Mouse (Mus musculus) hindbrain, embryonic 11.5 days (tissue): ENCODE results near the gene Ppp1r1b. TPM values are rescaled to one million over a fixed set of nuclear protein-coding genes. Genes with fewer than 3 reads are reported as not detected.
A peak's percentile ranks its signal among the peaks of the same experiment; 100 is the strongest.

ENCODE experiments used
- ATAC-seq: fragments of 200-750 bp; cut with Nextera tagmentation; 2 replicates; pipeline ENCODE4 v1.8.0; 2017; ENCODE audit warnings: mild to moderate bottlenecking, moderate TSS enrichment, moderate library complexity; ENCODE audit not compliant: low FRiP score
- DNase-seq: peaks from one replicate; pipeline ENCODE4 v3.0.0-alpha.2; 2015; ENCODE audit warnings: low spot score
- H3K27ac ChIP-seq: fragments of 300-500 bp; sonication (generic); 2 replicates; pipeline ENCODE4 v1.5.1; 2014; ENCODE audit warnings: mild to moderate bottlenecking, low read depth, low read length
- H3K27me3 ChIP-seq: fragments of 300-500 bp; sonication (generic); 2 replicates; pipeline ENCODE4 v1.6.1; 2014; ENCODE audit warnings: mild to moderate bottlenecking, low read length, moderate library complexity, mixed read lengths; ENCODE audit not compliant: control insufficient read depth, insufficient read depth
- H3K36me3 ChIP-seq: fragments of 300-500 bp; sonication (generic); 2 replicates; pipeline ENCODE4 v1.6.1; 2014; ENCODE audit warnings: mild to moderate bottlenecking, low read length, moderate library complexity, mixed read lengths; ENCODE audit not compliant: control insufficient read depth, insufficient read depth
- H3K4me1 ChIP-seq: fragments of 300-500 bp; sonication (generic); replicated peaks from 2 replicates; pipeline ENCODE4 v1.6.1; 2014; ENCODE audit warnings: low read length, mixed read lengths; ENCODE audit not compliant: control insufficient read depth, insufficient read depth
- H3K4me2 ChIP-seq: fragments of 300-500 bp; sonication (generic); replicated peaks from 2 replicates; pipeline ENCODE4 v1.6.1; 2014; ENCODE audit warnings: mild to moderate bottlenecking, low read depth, low read length
- H3K4me3 ChIP-seq: fragments of 300-500 bp; sonication (generic); 2 replicates; pipeline ENCODE4 v1.5.1; 2014; ENCODE audit warnings: low read depth, low read length
- H3K9ac ChIP-seq: fragments of 300-500 bp; sonication (generic); 2 replicates; pipeline ENCODE4 v1.6.1; 2014; ENCODE audit warnings: low read depth, low read length
- H3K9me3 ChIP-seq: fragments of 300-500 bp; sonication (generic); 2 replicates; pipeline ENCODE4 v1.6.1; 2016; ENCODE audit warnings: low read length; ENCODE audit not compliant: control insufficient read depth
- WGBS: fragments of 180-500 bp; shearing (Covaris S2); extraction: QIAGEN DNeasy Blood & Tissue Kit; methylation state at CpG from one replicate; pipeline ENCODE4 v1.1.7; 2014; 5-methylcytosine and 5-hydroxymethylcytosine counted together
- polyA plus RNA-seq: library from polyadenylated mRNA; unstranded; fragments of >200 nt; fragmentation: Nextera tagmentation; extraction: Ambion mirVana; gene quantifications from 2 replicates; pipeline ENCODE4 v1.2.1, GENCODE M21; 2014

Ppp1r1b gene
- polyA plus RNA-seq, 1 experiment from 2014 or later, result 0.29 TPM

- peak within 1 kb of the TSS; percentile 17 for H3K9ac ChIP-seq
- DNase-seq, result peak; percentile 92
- H3K4me1 ChIP-seq, result peaks cover 24% of the 10 kb centered on the region
- peak; percentile 84 for ATAC-seq
- peaks cover 5% of the 10 kb centered on the region for H3K27me3 ChIP-seq
- peak within 1 kb of the TSS; percentile 65 for H3K27ac ChIP-seq
- no peaks in the 10 kb centered on the region for H3K9me3 ChIP-seq
- under 1% methylated on average over 53 of the region's 60 CpGs for whole genome bisulfite sequencing
- H3K4me3 ChIP-seq, result peak within 1 kb of the TSS; percentile 58
- no peaks in the 10 kb centered on the region for H3K36me3 ChIP-seq
- H3K4me2 ChIP-seq, result peak within 1 kb of the TSS; percentile 65
These were observed 10.2 kb downstream of the Ppp1r1b start, which contains the start of gene Stard3 for GRCm38 (mm10) chr11:98358161-98359083. TSS of gene Stard3 (plus strand) at chr11:98358368.

GRCm38 (mm10) chr11:98360866-98361521, 12.8 kb downstream of the Ppp1r1b start:
- H3K9ac ChIP-seq, result peak overlapping the region; percentile 32; the same call in 1 of the 2 replicates
- H3K27me3 ChIP-seq, result no peaks in the 10 kb centered on the region
- ATAC-seq, result peak; percentile 30; the same call in 1 of the 2 replicates
- no peak for DNase-seq
- H3K27ac ChIP-seq, result peak overlapping the region; percentile 73
- H3K4me3 ChIP-seq, result no peak overlapping the region; the same call in 1 of the 2 replicates
- peaks cover 24% of the 10 kb centered on the region for H3K4me1 ChIP-seq
- no peaks in the 10 kb centered on the region for H3K36me3 ChIP-seq
- peak overlapping the region; percentile 24 for H3K4me2 ChIP-seq
- WGBS, result 23% methylated on average over 9 of the region's 9 CpGs
- no peaks in the 10 kb centered on the region for H3K9me3 ChIP-seq

GRCm38 (mm10) chr11:98363817-98364216, 15.6 kb downstream of the Ppp1r1b start:
- 90% methylated on average over 5 of the region's 5 CpGs for WGBS
- Histone ChIP-seq H3K4me2 (no peak overlapping the region), H3K27me3 (no peaks in the 10 kb centered on the region), H3K9me3 (no peaks in the 10 kb centered on the region), H3K27ac (no peak overlapping the region), H3K36me3 (no peaks in the 10 kb centered on the region), H3K4me1 (peaks cover 24% of the 10 kb centered on the region), H3K9ac (no peak overlapping the region), H3K4me3 (no peak overlapping the region)
- no peak for ATAC-seq
- no peak for DNase-seq

- no peak for DNase-seq
- ATAC-seq, result no peak
- Histone ChIP-seq H3K4me2 (no peak overlapping the region), H3K9ac (no peak overlapping the region), H3K27me3 (no peaks in the 10 kb centered on the region), H3K4me3 (no peak overlapping the region), H3K9me3 (no peaks in the 10 kb centered on the region), H3K4me1 (peaks cover 20% of the 10 kb centered on the region), H3K36me3 (no peaks in the 10 kb centered on the region), H3K27ac (no peak overlapping the region)
- 93% methylated on average over 5 of the region's 5 CpGs for WGBS
These were observed 16.2 kb downstream of the Ppp1r1b start for GRCm38 (mm10) chr11:98364410-98364809.

- H3K9ac ChIP-seq, result no peak overlapping the region
- ATAC-seq (no peak), DNase-seq (no peak)
- H3K27ac ChIP-seq, result no peak overlapping the region
- no peaks in the 10 kb centered on the region for H3K9me3 ChIP-seq
- H3K4me3 ChIP-seq, result no peak overlapping the region
- H3K4me2 ChIP-seq, result no peak overlapping the region
- no peaks in the 10 kb centered on the region for H3K27me3 ChIP-seq
- 78% methylated on average over 10 of the region's 10 CpGs for WGBS
- peaks cover 17% of the 10 kb centered on the region for H3K4me1 ChIP-seq
- H3K36me3 ChIP-seq, result no peaks in the 10 kb centered on the region
These were observed 18.1 kb downstream of the Ppp1r1b start for GRCm38 (mm10) chr11:98366290-98366689.

GRCm38 (mm10) chr11:98367171-98367862, 19.1 kb downstream of the Ppp1r1b start:
- H3K27ac ChIP-seq, result no peak overlapping the region
- H3K4me3 ChIP-seq, result no peak overlapping the region
- no peak for DNase-seq
- H3K27me3 ChIP-seq, result no peaks in the 10 kb centered on the region
- no peaks in the 10 kb centered on the region for H3K36me3 ChIP-seq
- H3K4me1 ChIP-seq, result peaks cover 13% of the 10 kb centered on the region
- no peaks in the 10 kb centered on the region for H3K9me3 ChIP-seq
- no peak for ATAC-seq
- no peak overlapping the region for H3K4me2 ChIP-seq
- H3K9ac ChIP-seq, result no peak overlapping the region
- 87% methylated on average over 10 of the region's 10 CpGs for WGBS

GRCm38 (mm10) chr11:98367863-98368186, 19.6 kb downstream of the Ppp1r1b start:
- no peak overlapping the region for H3K4me3 ChIP-seq
- no peak overlapping the region for H3K27ac ChIP-seq
- H3K27me3 ChIP-seq, result no peaks in the 10 kb centered on the region
- no peak overlapping the region for H3K4me2 ChIP-seq
- ATAC-seq (no peak), DNase-seq (no peak)
- H3K9ac ChIP-seq, result no peak overlapping the region
- H3K9me3 ChIP-seq, result no peaks in the 10 kb centered on the region
- H3K36me3 ChIP-seq, result no peaks in the 10 kb centered on the region
- WGBS, result 86% methylated on average over 7 of the region's 7 CpGs
- peaks cover 13% of the 10 kb centered on the region for H3K4me1 ChIP-seq

GRCm38 (mm10) chr11:98369337-98369736, 21.1 kb downstream of the Ppp1r1b start:
- Histone ChIP-seq H3K27me3 (no peaks in the 10 kb centered on the region), H3K9me3 (no peaks in the 10 kb centered on the region), H3K9ac (no peak overlapping the region), H3K36me3 (no peaks in the 10 kb centered on the region), H3K4me3 (no peak overlapping the region), H3K4me1 (peaks cover 13% of the 10 kb centered on the region), H3K27ac (no peak overlapping the region), H3K4me2 (no peak overlapping the region)
- 77% methylated on average over 6 of the region's 6 CpGs for WGBS
- DNase-seq (no peak), ATAC-seq (no peak)
